Mouse (Mus musculus) heart, adult 2 months (tissue): ENCODE measurements at regions not wholly inside any gene's neighbourhood (a gene's known extent, or its start where the extent isn't known, plus 50 kb on each side); places are given as distances from the start of the nearest gene placed in this dataset.

Experiments used
- DNase-seq, 2 experiments: peaks; one replicate each; pipeline ENCODE4 v3.0.0; 2021
- H3K27ac ChIP-seq: fragments of 200-600 bp; 2 replicates; pipeline ENCODE4 v1.8.1; 2022
- H3K27me3 ChIP-seq: fragments of 200-500 bp; 2 replicates; pipeline ENCODE4 v1.6.1; 2012; ENCODE audit warnings: mild to moderate bottlenecking, low read length, inconsistent platforms, mixed read lengths; ENCODE audit not compliant: control insufficient read depth, insufficient read depth
- H3K36me3 ChIP-seq: fragments of 200-500 bp; 2 replicates; pipeline ENCODE4 v1.6.1; 2012; ENCODE audit warnings: low read length, inconsistent platforms; ENCODE audit not compliant: control insufficient read depth, insufficient read depth
- H3K4me1 ChIP-seq: fragments of 200-500 bp; 2 replicates; pipeline ENCODE4 v1.6.1; 2011; ENCODE audit warnings: low read length; ENCODE audit not compliant: control insufficient read depth, insufficient read depth
- H3K4me3 ChIP-seq: fragments of 200-600 bp; 2 replicates; pipeline ENCODE4 v1.8.1; 2022
- H3K79me2 ChIP-seq: fragments of 200-500 bp; replicated peaks from 2 replicates; pipeline ENCODE4 v1.6.1; 2012; ENCODE audit warnings: mild to moderate bottlenecking, inconsistent platforms, low read length, moderate library complexity, mixed read lengths; ENCODE audit not compliant: control insufficient read depth, insufficient read depth
- H3K9ac ChIP-seq: fragments of 200-500 bp; 2 replicates; pipeline ENCODE4 v1.6.1; 2012; ENCODE audit warnings: low read depth, mild to moderate bottlenecking, control low read depth, inconsistent platforms, low read length, mixed read lengths
- CTCF ChIP-seq: fragments of 200-600 bp; IDR thresholded peaks from 2 replicates; pipeline ENCODE4 v1.8.1; 2022; ENCODE audit warnings: antibody characterized with exemption, mild to moderate bottlenecking, moderate library complexity
- EP300 ChIP-seq: fragments of 200-500 bp; IDR thresholded peaks from 2 replicates; pipeline ENCODE4 v1.6.1; 2011; ENCODE audit warnings: low read depth, low read length, control low read depth; ENCODE audit not compliant: insufficient read depth
- POLR2A ChIP-seq: fragments of 200-500 bp; IDR thresholded peaks from 2 replicates; pipeline ENCODE4 v1.6.1; 2011; ENCODE audit warnings: mild to moderate bottlenecking, low read depth, low read length, control low read depth; ENCODE audit not compliant: insufficient read depth
- WGBS: fragments of 180-500 bp; shearing (Covaris S2); methylation state at CpG from one replicate; pipeline ENCODE4 v1.1.7; 2018; 5-methylcytosine and 5-hydroxymethylcytosine counted together
- intact Hi-C: fragments of 180-260 bp; cut with DNase I; formaldehyde crosslinking; loops from one replicate; pipeline ENCODE4 v1.15.1; 2025

GRCm38 (mm10) chr9:50064505-50065229, 265.9 kb upstream of the Ncam1 start:
- Histone ChIP-seq H3K27me3 (no peaks in the 10 kb centered on the region), H3K36me3 (no peaks in the 10 kb centered on the region), H3K79me2 (no peaks in the 10 kb centered on the region), H3K4me1 (no peaks in the 10 kb centered on the region), H3K27ac (no peak overlapping the region), H3K9ac (no peak overlapping the region), H3K4me3 (no peak overlapping the region)
- DNase-seq = no peak
- TF ChIP-seq POLR2A (no peak), CTCF (no peak), EP300 (no peak)
- intact Hi-C loops = no loop called here
- 77% methylated on average over 10 of the region's 10 CpGs for WGBS

GRCm38 (mm10) chr9:50038231-50038630, 239.5 kb upstream of the Ncam1 start:
- H3K27me3 ChIP-seq = no peaks in the 10 kb centered on the region
- no peak overlapping the region for H3K27ac ChIP-seq
- TF ChIP-seq EP300 (no peak), CTCF (no peak), POLR2A (no peak)
- no peak overlapping the region for H3K4me3 ChIP-seq
- no peaks in the 10 kb centered on the region for H3K4me1 ChIP-seq
- no peak for DNase-seq
- H3K36me3 ChIP-seq = no peaks in the 10 kb centered on the region
- 44% methylated on average over 11 of the region's 11 CpGs for WGBS
- intact Hi-C loops = no loop called here
- H3K79me2 ChIP-seq = no peaks in the 10 kb centered on the region
- no peak overlapping the region for H3K9ac ChIP-seq

GRCm38 (mm10) chr9:50032322-50033158, 233.8 kb upstream of the Ncam1 start:
- no peak overlapping the region for H3K9ac ChIP-seq
- DNase-seq = no peak
- TF ChIP-seq CTCF (no peak), POLR2A (no peak), EP300 (no peak)
- no peaks in the 10 kb centered on the region for H3K36me3 ChIP-seq
- no peak overlapping the region for H3K27ac ChIP-seq
- no peaks in the 10 kb centered on the region for H3K27me3 ChIP-seq
- 66% methylated on average over 9 of the region's 9 CpGs for WGBS
- H3K79me2 ChIP-seq = no peaks in the 10 kb centered on the region
- intact Hi-C loops = no loop called here
- H3K4me1 ChIP-seq = no peaks in the 10 kb centered on the region
- H3K4me3 ChIP-seq = no peak overlapping the region

- Histone ChIP-seq H3K27ac (no peak overlapping the region), H3K79me2 (no peaks in the 10 kb centered on the region), H3K36me3 (no peaks in the 10 kb centered on the region), H3K4me3 (no peak overlapping the region), H3K9ac (no peak overlapping the region), H3K27me3 (no peaks in the 10 kb centered on the region), H3K4me1 (no peaks in the 10 kb centered on the region)
- intact Hi-C loops = no loop called here
- no peak for TF ChIP-seq POLR2A
- TF ChIP-seq CTCF = no peak
- no peak for TF ChIP-seq EP300
- no peak for DNase-seq
- 55% methylated on average over 2 of the region's 2 CpGs for WGBS
Observed at GRCm38 (mm10) chr9:50031318-50031717, 232.6 kb upstream of the Ncam1 start.

GRCm38 (mm10) chr9:50029030-50029429, 230.3 kb upstream of the Ncam1 start:
- TF ChIP-seq POLR2A (no peak), CTCF (no peak), EP300 (no peak)
- no peak overlapping the region for H3K9ac ChIP-seq
- H3K79me2 ChIP-seq = no peaks in the 10 kb centered on the region
- DNase-seq = no peak
- H3K4me3 ChIP-seq = no peak overlapping the region
- WGBS = 33% methylated on average over 3 of the region's 3 CpGs
- no peaks in the 10 kb centered on the region for H3K27me3 ChIP-seq
- H3K4me1 ChIP-seq = no peaks in the 10 kb centered on the region
- no peak overlapping the region for H3K27ac ChIP-seq
- intact Hi-C loops = no loop called here
- no peaks in the 10 kb centered on the region for H3K36me3 ChIP-seq

- WGBS = 86% methylated on average over 2 of the region's 2 CpGs
Observed at GRCm38 (mm10) chr9:50028573-50028972, 229.8 kb upstream of the Ncam1 start.

More at GRCm38 (mm10) chr9:50028573-50028972, 229.8 kb upstream of the Ncam1 start:
- no peaks in the 10 kb centered on the region for H3K4me1 ChIP-seq
- H3K9ac ChIP-seq = no peak overlapping the region
- H3K27me3 ChIP-seq = no peaks in the 10 kb centered on the region
- no peaks in the 10 kb centered on the region for H3K79me2 ChIP-seq
- intact Hi-C loops = no loop called here
- H3K4me3 ChIP-seq = no peak overlapping the region
- H3K27ac ChIP-seq = no peak overlapping the region
- TF ChIP-seq POLR2A = no peak
- no peak for TF ChIP-seq CTCF
- no peak for TF ChIP-seq EP300
- H3K36me3 ChIP-seq = no peaks in the 10 kb centered on the region
- no peak for DNase-seq
